Mouse (Mus musculus): Measurements from ENCODE around the gene Rnaset2b.
"Not testable (repeated sequence)": the region's sequence is repeated elsewhere in the genome, so short reads cannot be mapped to it uniquely, and the experiment has no call there.

The Rnaset2b gene

DNA sequence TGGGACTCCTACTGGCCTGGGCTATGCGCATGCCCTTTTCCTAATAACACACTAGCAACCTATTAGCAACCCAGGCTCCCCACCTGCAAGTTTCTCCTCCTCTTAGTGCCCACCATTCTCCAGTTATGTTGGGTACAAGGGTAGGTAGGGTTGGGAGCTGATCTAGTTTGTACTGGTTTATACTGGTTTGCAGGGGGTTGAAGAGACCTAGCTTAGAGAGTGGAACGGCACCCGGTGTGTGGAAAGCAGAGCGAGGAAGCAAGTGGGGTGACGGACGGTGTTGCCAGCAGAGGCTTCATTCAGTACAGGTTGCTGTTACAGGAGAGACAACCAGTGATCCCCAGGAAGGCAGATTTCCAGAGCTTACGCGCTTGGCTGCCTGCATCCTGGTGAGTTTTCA lies at the start of gene Rnaset2b:
Rnaset2b (plus strand) TSS at position 301 of the 400 bp plus-strand sequence.
- not testable (repeated sequence) for DNase-seq

DNA sequence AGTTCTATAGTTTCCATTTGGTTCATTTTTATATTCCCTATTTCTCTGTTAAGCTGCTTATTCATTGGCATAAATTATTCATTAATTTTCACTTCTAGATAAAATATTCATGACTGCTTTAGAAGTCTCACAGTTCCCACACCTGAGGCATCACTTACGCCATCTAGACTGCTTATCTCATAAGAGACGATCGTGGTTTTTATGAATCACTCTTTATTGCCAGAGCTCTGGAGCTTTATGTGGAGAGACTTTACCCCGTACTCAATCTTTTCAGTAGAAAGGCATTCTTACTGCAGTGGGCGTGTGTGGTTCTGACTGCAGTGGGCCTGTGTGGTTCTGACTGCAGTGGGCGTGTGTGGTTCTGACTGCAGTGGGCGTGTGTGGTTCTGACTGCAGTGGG lies 38.8 kb upstream of the Rnaset2b start:
- not testable (repeated sequence) for DNase-seq

DNA sequence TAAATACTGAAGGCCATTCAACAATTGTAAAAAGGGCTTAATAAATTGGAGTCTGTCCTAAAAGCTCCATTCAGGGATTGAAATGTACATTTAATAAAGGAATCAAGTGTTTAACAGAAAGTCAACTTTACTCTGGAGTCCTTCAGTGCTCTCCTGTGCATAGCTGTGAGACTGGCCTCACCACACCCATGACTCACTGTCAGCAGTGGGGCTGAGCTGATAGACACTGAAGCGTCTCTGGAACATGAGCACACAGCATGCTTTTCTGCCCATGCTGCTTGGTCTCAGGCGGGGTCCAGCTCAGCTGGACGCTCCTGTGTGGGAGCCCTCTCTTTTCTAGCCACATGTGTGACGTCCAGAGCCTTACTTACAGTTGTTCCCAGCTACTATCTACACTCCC lies 27.9 kb upstream of the Rnaset2b start:
- not testable (repeated sequence) for DNase-seq

DNA sequence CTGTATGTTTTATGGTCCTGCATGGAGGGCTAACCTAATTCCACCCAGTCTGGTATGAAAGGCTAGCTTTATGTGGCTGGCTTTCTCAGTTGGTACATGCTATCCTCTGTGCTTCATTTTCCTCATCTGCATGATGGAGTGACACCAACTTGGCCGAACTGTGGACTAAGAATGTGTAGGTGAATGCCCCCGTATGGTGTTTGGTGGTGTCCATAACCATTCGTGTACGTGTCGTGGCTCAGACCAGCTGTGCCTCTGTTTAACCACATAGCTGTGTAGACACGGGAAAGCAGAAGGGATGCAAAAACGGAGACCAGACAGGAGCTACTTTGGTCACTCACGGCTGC lies 22.8 kb upstream of the Rnaset2b start:
- DNase-seq, result not testable (repeated sequence)

DNA sequence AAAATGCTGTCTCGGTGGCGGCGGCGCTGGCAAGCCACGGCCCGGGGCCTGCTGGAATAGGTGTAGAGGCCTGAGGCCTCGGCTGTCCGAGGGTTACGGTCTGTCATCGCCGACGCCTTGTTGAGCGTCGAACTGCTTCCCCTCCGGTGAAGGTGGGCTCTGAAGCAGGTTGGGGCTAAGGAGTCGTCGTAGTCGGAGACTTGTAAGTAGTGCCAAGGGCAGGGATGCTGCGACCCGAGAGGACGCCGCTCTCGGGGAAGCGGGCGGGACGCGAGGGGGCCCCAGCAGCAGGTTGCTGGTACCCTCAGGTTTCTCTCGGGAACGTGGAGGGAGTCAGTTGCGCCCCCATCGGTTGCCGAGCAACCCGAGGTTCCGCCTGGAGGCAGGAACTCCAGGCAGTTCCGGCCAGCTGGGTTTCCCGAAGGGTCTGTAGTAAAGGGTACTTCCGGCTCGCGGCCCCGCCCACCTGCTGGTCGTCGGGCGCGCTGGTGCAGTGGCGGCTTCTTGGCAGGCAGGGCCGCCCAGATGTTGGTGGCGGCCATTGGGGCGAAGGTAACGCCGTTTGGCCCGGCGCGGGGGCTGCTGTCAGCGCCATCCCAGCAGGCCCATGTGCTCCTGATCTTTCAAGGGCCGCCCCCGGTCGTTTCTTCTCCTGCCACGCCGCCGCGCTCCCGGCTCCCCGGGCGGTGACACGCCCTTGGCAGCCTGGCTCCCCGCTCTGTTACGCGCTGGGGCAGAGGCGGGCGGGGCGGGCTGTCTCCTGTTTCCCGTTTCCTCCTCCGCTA lies 22.3 kb upstream of the Rnaset2b start, which contains the start of gene Rsph3b:
Rsph3b (minus strand) TSS at position 699 of the 785 bp plus-strand sequence.
- DNase-seq, result peak; percentile 74 to 78

DNA sequence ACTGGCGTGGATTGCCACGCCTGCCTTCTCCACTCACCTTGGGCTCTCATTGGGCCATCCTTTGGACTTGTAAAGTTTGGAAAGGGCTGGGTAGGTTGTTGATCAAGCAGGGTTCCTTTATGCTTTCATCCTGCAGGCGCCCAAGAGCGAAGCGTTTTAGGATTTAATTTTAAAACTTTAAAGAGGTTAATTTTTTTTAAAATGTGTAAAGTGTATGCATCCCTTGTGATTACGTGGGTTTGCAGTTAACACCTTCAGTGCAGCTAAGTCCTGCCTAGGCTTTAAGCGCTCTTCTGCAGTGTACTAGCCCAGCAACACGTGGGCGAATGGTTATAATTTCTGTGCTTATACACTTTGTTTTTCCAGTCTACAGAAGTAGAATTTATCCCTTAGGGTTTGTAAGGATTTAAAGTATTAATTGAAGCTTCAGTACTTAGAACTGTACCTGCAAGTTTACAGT lies 21.6 kb upstream of the Rnaset2b start:
- DNase-seq, result not testable (repeated sequence)

DNA sequence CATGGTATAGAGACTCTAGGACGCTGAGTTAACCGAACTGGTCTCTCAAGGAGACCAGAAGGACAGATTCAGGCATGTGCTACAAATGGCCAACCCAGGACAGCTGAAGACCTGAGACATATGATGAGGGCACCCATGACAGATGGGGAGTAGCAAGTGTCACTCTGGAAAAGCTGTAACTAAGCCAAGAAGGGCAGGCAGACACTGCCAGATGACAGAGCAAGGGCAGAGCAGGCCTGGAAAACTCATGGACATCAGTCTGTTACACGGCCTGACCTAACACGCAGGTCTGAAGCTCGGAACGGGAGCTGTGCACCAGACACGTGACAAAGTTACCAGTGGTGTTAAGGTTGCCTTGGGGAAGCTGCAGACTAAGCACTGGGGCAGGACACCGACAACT lies 11.6 kb upstream of the Rnaset2b start:
- DNase-seq, result not testable (repeated sequence)

DNA sequence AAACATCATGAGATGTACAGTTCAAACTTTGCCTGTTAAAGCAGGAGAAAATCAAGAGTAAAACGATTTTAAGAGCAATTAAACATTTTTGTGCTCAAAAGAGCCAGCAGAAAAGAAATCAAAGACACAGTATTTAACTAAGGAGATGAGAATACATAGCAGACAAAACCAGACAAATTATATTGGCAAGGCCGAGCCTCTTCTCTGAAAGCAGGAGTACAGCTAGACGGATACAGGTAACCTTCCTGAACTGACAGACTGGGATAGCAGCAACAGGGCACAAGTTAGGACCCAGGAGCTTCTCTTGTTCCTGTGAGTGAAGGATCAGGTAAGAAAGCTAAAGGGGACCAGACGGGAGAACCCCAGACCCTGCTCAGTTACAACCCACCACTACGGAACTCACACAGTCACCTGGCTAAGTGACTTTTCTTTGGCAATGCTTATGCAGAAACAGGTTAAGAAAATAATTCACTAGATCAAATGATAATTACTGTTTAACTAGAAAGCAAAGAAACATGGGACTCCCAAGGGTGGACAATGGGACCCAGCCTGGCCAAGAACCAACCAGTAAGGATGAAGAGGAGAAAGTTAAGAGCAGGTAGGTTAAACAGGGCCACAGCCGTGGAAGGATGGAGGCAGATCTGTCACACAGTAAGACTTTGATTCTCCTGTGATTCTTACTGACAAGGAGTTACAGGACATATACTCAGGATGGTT lies 10.7 kb upstream of the Rnaset2b start:
- not testable (repeated sequence) for DNase-seq

DNA sequence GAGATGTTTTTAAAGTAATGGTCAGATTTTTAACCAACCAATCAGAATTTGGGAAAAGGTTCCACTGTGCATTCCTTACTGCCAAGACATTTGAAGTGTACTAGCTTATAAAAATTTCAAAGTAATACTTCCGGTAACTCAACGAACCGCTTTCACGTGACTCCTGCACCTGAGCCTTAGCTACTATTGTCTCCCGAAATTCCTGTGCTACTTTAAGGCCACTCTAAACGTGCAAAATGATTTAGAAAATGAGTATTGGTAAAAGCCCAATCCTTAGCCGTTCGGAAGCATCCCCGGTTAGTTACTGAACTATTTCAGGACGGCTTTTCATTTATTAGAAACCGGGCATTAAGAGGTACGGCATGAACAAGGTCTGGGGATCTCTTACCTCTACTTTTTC lies 10.1 kb upstream of the Rnaset2b start:
- DNase-seq, result not testable (repeated sequence)

DNA sequence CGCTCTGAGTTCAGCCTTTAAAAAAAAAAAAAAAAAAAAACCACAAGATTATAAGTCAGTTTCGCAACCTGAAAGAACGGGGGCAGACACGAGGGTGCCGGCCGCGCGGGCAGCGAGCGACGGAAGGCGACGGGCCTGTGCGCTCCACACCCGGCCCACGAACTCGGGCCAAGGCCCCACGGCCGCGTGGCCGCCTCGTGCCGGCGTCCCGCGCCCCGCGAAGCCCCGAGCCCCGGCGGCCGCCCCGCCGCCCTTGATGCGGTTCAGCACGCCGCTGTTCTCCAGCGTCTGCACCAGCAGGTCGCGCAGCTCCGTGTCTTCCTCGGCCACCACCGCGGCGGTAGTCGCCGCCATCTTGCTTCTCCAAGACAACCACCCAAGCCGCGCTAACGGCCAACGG lies 9.7 kb upstream of the Rnaset2b start, which contains the start of gene Tagap1:
Tagap1 (minus strand) TSS at position 381 of the 400 bp plus-strand sequence.
- DNase-seq, result peak; percentile 43 to 67

DNA sequence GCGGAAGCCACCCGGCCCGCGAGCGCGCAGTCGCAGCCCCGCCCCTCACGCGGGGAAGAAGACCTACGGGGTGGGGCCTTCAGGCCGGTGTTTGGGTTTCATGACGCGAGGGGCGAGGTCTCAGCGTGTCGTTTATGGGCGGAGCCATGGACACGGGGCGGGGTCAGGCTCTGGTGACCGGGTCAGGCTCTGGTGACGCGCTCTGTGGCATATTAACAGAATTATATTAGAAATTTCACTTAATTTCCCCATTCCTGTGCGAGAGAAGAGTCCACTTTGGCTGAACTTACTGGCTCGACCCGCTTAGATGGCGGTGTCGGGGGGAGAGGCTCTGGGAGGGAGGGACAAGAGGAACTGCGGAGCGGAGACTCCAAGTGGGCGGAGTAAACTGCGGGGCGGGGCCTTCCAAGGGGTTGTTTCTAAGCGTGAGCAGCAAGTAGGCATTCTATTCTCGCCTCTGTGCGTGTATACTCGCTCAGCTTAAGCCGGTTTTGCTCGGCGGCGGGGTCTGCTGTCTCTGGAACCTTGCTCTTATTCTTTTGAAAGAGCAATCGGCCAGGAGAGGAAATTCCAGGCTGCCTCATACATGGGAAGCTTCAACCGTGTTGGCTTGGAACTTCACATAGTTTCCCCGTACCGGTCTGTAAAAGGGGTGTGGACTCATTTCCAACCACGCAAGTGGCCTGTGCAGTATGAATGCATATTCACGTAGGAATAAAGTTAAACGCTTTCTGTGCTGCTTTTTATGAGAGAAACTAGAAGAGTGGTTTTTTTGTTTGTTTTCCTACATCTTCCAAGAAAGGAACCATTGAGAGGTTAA lies 9.0 kb upstream of the Rnaset2b start:
- peak in 1 of 2 experiments; percentile 51 for DNase-seq

DNA sequence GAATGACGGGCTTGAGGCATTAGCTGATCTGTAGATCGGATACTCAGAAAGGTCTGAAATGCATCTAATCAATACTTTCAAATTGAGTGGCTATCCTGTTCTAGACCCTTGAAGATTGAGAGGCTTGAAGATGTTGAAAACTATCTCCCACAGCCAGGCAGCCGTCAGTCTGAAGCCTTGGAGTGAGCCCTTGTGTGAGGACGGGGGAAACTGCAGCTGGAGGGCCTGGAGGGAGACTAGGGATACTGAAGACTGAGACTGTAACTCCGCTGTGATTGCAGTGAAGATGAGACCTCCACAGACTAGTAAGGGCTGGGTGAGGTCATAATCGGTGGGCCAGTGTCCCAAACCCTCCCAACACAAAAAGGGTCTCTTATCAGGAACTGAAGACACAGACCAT lies 8.1 kb upstream of the Rnaset2b start:
- not testable (repeated sequence) for DNase-seq

DNA sequence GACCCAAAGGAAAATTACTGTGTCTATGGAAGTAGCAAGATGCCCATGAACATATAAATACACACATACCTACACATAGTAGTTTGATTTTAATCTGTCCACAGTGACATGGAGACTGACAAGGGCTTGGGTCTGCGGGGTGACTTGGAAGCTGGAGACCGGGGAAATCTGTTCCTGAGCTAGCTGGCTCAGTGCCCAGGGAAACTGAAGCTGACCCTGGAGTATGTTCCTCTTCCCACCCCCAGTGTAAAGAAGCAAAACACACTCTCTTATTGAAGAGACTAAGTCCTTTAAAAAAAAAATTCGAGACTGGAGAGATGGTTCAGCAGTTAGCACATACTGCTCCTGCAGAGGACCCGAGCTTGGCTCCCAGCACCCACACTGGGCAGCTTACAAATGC lies 7.5 kb upstream of the Rnaset2b start:
- peak; percentile 19 to 36 for DNase-seq

DNA sequence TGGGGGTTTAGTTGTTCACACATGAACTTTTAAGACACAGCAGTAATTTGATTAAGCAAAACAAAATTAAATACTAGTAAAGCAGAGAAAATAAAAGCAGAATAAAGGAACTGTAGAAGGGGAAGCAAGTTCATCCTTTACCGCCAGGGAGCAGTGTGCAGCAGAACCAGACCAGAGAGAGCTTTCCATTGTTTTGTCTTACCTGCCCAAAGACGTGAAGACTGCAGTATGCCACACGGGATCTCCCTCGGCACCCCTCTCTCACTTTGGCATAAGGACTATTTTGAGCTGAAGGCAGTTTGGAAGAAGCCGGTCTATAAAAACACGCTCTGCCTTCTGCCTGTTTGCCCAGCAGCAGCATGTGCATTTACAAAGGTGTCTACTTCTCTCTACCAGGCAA lies 5.1 kb upstream of the Rnaset2b start:
- peak; percentile 50 to 51 for DNase-seq

DNA sequence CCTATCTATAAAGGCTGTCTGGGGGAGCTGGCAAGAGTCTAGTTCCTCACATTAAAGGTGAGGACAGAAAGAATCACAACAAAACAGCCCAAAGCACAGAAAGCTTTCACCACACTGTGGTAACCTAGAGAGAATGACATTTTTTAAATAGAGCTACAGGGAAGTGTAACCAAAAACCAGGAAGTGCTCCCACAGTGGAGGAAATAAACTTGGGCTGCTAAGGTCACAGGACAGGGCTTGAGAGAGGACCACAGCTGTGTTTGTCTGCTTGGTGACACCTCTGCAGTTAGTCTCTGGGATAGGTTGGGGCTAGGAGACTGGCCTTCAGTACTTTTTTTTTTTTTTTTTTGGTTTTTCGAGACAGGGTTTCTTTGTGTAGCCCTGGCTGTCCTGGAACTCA lies 2.8 kb upstream of the Rnaset2b start:
- DNase-seq, result not testable (repeated sequence)

DNA sequence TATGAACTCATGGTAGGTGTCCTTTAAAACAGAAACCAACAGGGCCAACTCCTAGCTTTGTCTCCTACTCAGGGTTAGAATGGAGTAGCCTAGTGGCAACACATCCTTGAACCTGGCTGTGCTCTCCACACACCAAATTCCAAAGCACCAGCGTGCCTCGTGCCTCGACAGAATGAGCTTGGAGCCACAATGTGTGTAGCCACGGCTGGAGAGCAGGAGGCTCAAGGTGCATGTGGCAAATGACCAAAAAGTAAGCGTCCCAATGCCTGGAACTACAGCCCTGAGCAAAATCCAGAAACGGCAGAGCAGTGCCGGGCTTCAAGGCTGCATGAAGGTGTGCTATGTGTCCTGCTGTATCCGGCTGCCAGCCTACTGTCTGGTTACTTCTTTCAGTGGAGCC lies 804 bp downstream of the Rnaset2b start:
- not testable (repeated sequence) for DNase-seq

DNA sequence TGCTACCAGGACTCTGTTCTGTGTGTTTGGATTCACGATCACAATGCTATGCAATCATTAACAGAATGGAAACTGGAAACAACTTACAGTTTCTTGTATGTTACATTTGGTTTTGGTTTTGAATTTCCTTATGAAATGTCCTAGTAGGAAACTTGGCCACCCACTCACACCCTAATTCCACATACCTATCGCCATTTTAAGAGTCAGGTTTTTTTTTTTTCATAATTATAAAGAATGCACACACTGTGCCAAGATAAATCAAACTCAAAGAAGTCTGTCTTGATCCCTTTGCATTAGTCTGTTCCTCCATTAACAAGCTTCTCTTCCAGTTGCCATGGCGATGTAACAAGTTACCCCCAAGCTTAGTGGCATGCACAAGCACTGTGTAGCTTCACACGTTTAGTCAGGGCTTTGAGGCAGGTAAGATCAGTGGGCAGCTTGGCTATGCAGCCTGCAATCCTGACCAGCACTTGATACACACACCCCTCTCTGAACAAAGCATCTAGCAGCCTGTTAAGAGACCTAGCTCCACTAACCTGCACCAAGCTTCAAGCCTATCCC lies 2.5 kb downstream of the Rnaset2b start:
- not testable (repeated sequence) for DNase-seq

DNA sequence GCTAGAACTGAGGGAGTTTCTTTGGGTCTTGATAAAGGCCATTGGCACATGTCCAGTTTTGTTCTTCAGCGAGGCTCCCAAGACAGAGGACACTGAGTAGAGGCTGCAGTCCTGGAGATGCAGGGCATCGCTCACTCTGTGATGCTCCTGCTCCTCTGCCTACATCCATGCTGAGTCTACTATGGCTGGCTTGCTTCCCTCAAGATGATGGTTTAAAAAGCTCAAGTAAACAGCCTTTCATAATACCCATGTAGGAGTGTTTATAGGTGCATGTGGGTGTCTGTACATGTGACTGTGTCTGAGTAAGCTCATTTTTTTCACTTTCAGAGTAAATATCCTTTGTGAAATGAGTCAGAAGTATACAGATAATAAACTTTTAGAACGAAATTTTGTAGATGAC lies 4.6 kb downstream of the Rnaset2b start:
- not testable (repeated sequence) for DNase-seq

DNA sequence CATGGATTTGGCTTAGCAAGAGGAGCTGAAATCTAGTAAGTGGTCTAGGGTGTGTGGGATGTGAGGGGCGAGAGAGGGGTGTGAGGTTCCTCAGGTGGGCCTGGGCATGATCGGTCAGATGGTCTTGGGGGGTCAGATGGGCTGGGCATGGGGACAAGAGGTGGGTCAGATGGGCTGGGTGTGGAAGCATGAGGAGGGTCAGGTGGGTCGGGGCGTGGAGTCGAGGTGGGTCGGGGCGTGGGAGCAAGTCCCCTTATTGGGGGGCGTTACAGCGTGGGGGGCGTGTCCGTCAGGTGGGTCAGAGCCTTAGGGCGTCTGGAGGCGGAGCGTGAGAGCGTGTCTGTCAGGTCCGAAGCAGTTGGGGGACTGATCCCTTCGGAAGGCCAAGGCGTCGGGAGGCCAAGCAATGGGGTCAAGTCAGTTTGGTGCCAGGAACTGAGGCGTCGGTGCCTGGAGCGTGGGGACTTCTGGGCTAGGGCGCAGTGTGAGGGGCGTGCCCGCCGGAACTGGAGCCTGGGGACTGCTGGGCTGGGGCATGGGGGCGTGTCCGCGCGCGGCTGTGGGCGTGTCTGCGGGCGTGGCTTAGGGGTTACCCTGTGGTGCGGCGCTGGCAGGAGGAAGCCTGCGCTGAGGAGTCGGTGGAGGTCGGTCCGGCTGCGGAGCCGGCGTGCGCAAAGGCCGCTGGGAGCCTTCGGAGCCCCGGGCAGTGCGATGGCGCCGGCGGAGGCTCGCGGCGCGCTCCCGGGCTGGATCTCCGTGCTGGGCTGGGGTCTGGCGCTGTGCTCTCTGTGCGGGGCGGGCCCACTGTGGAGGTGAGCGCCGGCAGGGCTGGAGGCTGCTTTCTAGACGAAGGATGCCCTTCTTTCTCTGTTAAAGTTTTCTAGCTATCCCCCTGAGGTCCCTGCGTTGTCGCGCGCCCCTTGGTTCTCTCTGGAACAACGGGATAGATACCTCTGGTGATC lies 8.1 kb downstream of the Rnaset2b start, which contains the start of gene Gm49721:
Gm49721 (plus strand) TSS at position 618 of the 962 bp plus-strand sequence.
- peak in 1 of 2 experiments; percentile 36 for DNase-seq

DNA sequence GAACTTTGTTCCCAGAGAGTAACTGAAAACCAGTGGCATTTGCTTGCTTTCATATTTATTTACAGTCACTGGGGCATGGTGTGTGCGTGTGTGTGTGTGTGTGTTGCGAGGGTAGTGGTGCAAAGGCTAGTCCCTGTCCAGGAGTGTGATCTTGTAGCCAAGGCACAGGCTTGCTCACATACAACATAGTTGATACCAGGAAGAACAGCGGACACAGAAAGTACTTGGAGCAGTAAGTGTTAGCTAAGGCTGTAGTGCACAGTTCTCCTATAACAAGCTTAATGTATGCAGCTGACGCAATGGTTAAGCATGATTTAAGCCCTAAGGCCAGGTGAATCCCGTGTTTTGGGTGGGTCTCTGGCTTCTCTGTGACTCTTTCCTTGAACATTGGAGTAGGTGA lies 8.9 kb downstream of the Rnaset2b start:
- not testable (repeated sequence) for DNase-seq

DNA sequence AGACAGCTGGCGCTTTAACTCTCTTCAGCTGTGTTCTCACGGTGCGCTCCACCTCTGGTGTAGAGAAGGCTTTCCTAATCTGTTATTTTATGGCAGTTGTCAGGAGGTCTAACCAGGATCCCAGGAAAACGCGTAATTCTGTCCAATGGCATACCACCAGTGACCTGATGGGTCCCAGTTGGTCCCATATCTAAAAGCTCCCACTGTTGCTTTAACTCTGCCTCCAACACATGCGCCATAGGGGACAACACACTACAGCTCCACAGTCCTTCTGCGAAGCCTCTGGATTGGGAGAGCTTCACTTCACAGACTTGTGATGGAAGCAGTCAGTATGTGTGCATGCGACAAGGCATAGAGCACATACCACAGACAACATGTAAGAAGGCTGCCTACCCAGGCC lies 9.7 kb downstream of the Rnaset2b start:
- DNase-seq, result not testable (repeated sequence)

Data from cerebellum, postnatal 14 days (tissue).